ENCODE assay signal across 9 mouse cellular contexts in genomic region chr11:28808685-28809084, GRCm38 (mm10). TPM values are rescaled to one million over a fixed set of nuclear protein-coding genes. Genes with fewer than 3 reads are reported as not detected.
DNase-seq lines count a peak whose midpoint lies in the region; ATAC-seq and TF ChIP-seq lines count a peak whose summit lies in the region.
"Had no signal": no experiment of that assay in that cellular context is flagged by ENCODE, and none has a peak within 500 bp of the region (broad histone marks: within the 10 kb centered on the region; RNA-seq: fewer than 3 reads in every experiment).

No protein-coding gene starts in this region.

- H3K4me1 ChIP-seq in cerebellum, adult 2 months (ENCODE audit: control insufficient read depth, insufficient read depth, low read length) = no peaks in the 10 kb centered on the region
- H3K4me1 ChIP-seq in liver, adult 2 months (ENCODE audit: control insufficient read depth, insufficient read depth, low read length) = no peaks in the 10 kb centered on the region
- H3K4me1 ChIP-seq in liver, embryonic 11.5 days (replicated peaks; ENCODE audit: control insufficient read depth, insufficient read depth, low read length) = no peaks in the 10 kb centered on the region

- no peak overlapping the region for H3K4me3 ChIP-seq in cerebellum, adult 2 months (replicated peaks; ENCODE audit: insufficient read depth, low read depth, low read length)
- no peak overlapping the region for H3K4me3 ChIP-seq in liver, adult 2 months (ENCODE audit: insufficient read depth, low read depth, low read length)
- H3K4me3 ChIP-seq in liver, embryonic 11.5 days (ENCODE audit: low read depth, low read length) = no peak overlapping the region

- H3K79me2 ChIP-seq in liver, adult 2 months (ENCODE audit: control insufficient read depth, insufficient read depth, low read length) = no peaks in the 10 kb centered on the region

- ATAC-seq in liver, embryonic 11.5 days (replicated peaks; ENCODE audit: low FRiP score) = no peak
- ATAC-seq in megakaryocyte-erythroid progenitor cell, adult 5-6 weeks (replicated peaks; ENCODE audit: low FRiP score, low TSS enrichment, poor library complexity, severe bottlenecking) = no peak

- H3K36me3 ChIP-seq in liver, adult 2 months (ENCODE audit: control insufficient read depth, insufficient read depth, low read length) = no peaks in the 10 kb centered on the region
- no peaks in the 10 kb centered on the region for H3K36me3 ChIP-seq in liver, embryonic 11.5 days (ENCODE audit: control insufficient read depth, insufficient read depth, low read length)

- 73% methylated on average over 3 of the region's 3 CpGs for WGBS in cerebellum, adult 2 months
- WGBS in liver, adult 2 months = 80% methylated on average over 3 of the region's 3 CpGs
- whole genome bisulfite sequencing in liver, embryonic 11.5 days = 62% methylated on average over 3 of the region's 3 CpGs

- H3K4me2 ChIP-seq in liver, embryonic 11.5 days = no peak overlapping the region

- TF ChIP-seq POLR2A in cerebellum, adult 2 months (IDR thresholded peaks at IDR 0.05; ENCODE audit: borderline replicate concordance, insufficient read depth, low read length) = no peak
- no peak for TF ChIP-seq POLR2A in liver, adult 2 months (IDR thresholded peaks at IDR 0.05; ENCODE audit: extremely low read depth, insufficient read depth, low read length)

- H3K9me3 ChIP-seq in liver, embryonic 11.5 days (ENCODE audit: control insufficient read depth, low read length) = no peaks in the 10 kb centered on the region

- no peak overlapping the region for H3K27ac ChIP-seq in cerebellum, adult 2 months (ENCODE audit: insufficient read depth, low read length)
- no peak overlapping the region for H3K27ac ChIP-seq in liver, adult 2 months (replicated peaks; ENCODE audit: insufficient read depth, low read depth, low read length)
- H3K27ac ChIP-seq in liver, embryonic 11.5 days (ENCODE audit: low read depth, low read length) = no peak overlapping the region
- H3K27ac ChIP-seq: macrophage had no signal

- no peak overlapping the region for H3K9ac ChIP-seq in liver, adult 2 months (ENCODE audit: low read depth, low read length)
- H3K9ac ChIP-seq in liver, embryonic 11.5 days (ENCODE audit: low read depth, low read length) = no peak overlapping the region

- DNase-seq in cerebellum, postnatal 10 days = peak; percentile 31 to 56
- DNase-seq in cerebellum, adult 2 months = no peak
- DNase-seq in liver, adult 2 months (ENCODE audit: extremely low read depth, low read depth, low spot score) = peak; percentile 34
- no peak for DNase-seq in liver, embryonic 11.5 days (ENCODE audit: low spot score)
- peak; percentile 49 for DNase-seq in adrenal gland, postnatal 14 days
- peak; percentile 4 for DNase-seq in induced T-regulatory cell, adult 2 months (ENCODE audit: low read depth)
- peak; percentile 73 for DNase-seq in retina, embryonic 14.5 days (ENCODE audit: low spot score)

- TF ChIP-seq CTCF in cerebellum, adult 2 months (IDR thresholded peaks at IDR 0.05; ENCODE audit: borderline replicate concordance, insufficient read depth, low read depth, low read length) = no peak
- TF ChIP-seq CTCF in liver, adult 2 months (IDR thresholded peaks at IDR 0.05; ENCODE audit: low read depth, low read length) = peak; percentile 12; the same call in 1 of the 2 replicates

- no peaks in the 10 kb centered on the region for H3K27me3 ChIP-seq in cerebellum, adult 2 months (ENCODE audit: control insufficient read depth, insufficient read depth, low read length)
- no peaks in the 10 kb centered on the region for H3K27me3 ChIP-seq in liver, adult 2 months (ENCODE audit: control insufficient read depth, insufficient read depth, low read length)
- H3K27me3 ChIP-seq in liver, embryonic 11.5 days (replicated peaks; ENCODE audit: control insufficient read depth, insufficient read depth, low read length) = no peaks in the 10 kb centered on the region

RNA-seq across cellular contexts. Expression of gene Efemp1, which starts 44.3 kb away (rescaled TPM):
- 11.6 and 13.0 TPM in 2 replicates for polyA plus RNA-seq in cerebellum, adult 2 months (2012; rRNA removed)
- 7.7 TPM in 2 replicates for total RNA-seq in liver, adult 2 months (2014; rRNA removed)
- 7.2 and 7.4 TPM in 2 replicates for polyA plus RNA-seq in liver, adult 2 months (2012; rRNA removed)
- polyA plus RNA-seq in liver, embryonic 11.5 days (2014; fragmentation: Nextera tagmentation; extraction: Ambion mirVana) = 9.5 and 10.0 TPM in 2 replicates
- 28.3 and 36.6 TPM in 2 replicates for total RNA-seq in adrenal gland, postnatal 14 days (2021)
- not detected in 2 replicates for total RNA-seq in megakaryocyte-erythroid progenitor cell, adult 5-6 weeks (2014; fragmentation: Nextera tagmentation)
- not detected in 2 replicates for total RNA-seq in megakaryocyte-erythroid progenitor cell, adult 5-6 weeks (2017)
- polyA plus RNA-seq: macrophage had no signal

Comparison
In these comparisons a context has a peak if more than half of its experiments do, and no peak if none do; other contexts are left out.
1. DNase-seq: peak in cerebellum, postnatal 10 days (2 of 2), liver, adult 2 months (single experiment), adrenal gland, postnatal 14 days (single experiment), induced T-regulatory cell, adult 2 months (single experiment) and retina, embryonic 14.5 days (single experiment); none in cerebellum, adult 2 months (0 of 2) and liver, embryonic 11.5 days (single experiment).